Mouse (Mus musculus): ENCODE data around the gene Fam181a. TPM values are rescaled to one million over a fixed set of nuclear protein-coding genes. Genes with fewer than 3 reads are reported as not detected.

Fam181a gene
- polyA plus RNA-seq, 1 experiment, result 0.47 TPM

DNA sequence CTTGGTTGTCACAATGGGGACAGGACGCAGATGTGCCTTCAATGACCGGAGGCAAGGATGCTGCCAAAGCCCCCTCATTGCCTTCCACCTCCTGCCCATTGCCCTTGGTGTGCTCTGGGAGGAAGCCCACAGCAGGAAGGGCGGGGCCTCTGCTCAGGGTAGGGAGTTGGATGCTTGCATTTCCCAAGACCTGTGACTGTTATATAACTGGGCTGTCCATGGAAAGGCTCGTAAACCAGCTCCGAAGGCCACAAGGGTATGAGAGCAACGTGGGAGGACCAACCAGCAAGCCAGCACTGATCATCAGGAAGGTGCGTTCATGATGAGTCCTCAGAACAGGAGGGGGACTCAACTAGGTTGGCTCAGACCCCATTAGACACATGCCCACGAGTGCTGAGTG lies 50.0 kb downstream of the Fam181a start:
- TF ChIP-seq POLR2A (IDR thresholded peaks at IDR 0.05; ENCODE audit: borderline replicate concordance, extremely low read depth, low read depth, low read length) (no peak), CTCF (IDR thresholded peaks at IDR 0.05; ENCODE audit: insufficient read depth, low read length) (no peak)
- Histone ChIP-seq H3K4me1 (ENCODE audit: control insufficient read depth, insufficient read depth, low read length) (no peaks in the 10 kb centered on the region), H3K4me3 (replicated peaks; ENCODE audit: extremely low read depth, low read depth, low read length) (no peak overlapping the region)
- WGBS, result 74% methylated on average over 8 of the region's 8 CpGs
- no peak for DNase-seq

DNA sequence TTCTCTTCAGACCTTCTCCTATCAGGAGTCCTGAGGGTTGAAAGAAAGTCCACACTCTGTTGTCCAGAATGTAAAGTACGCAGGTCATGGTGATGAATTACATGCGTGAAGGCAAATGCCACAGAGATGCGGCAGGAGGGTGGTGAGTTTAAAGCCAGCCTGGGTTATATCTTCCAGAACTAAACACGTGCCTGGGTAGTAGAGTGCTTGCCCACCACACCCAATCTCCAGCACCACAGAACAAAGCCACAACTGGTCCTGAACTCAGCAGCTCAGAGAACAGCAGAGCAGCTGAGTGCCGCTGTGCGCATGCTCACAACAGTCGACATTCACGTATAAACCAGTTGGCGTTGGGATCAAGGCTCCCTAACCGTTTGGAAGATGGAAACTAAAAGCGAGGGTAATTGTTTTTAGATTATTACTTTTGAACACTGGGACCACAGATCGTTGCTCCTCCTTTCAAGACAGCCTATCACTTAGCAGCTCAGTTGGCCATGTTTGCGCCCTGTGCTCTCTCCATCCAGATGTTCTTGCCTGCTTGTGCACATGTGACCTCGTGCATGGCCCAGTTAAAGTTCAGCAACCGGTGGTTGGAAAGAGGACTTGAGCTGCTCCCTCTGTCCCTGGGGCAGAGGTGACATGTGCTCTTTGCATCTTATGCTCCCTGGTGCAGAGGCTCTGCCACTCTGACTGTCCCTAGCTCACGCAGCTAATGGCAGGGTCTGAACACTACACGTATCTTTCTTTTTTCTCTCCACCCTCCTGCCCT lies 50.9 kb downstream of the Fam181a start:
- TF ChIP-seq POLR2A (IDR thresholded peaks at IDR 0.05; ENCODE audit: borderline replicate concordance, extremely low read depth, low read depth, low read length) (no peak), CTCF (IDR thresholded peaks at IDR 0.05; ENCODE audit: insufficient read depth, low read length) (no peak)
- no peak for DNase-seq
- WGBS, result 85% methylated on average over 17 of the region's 17 CpGs
- no peak overlapping the region for H3K4me3 ChIP-seq (replicated peaks; ENCODE audit: extremely low read depth, low read depth, low read length)
- no peaks in the 10 kb centered on the region for H3K4me1 ChIP-seq (ENCODE audit: control insufficient read depth, insufficient read depth, low read length)

DNA sequence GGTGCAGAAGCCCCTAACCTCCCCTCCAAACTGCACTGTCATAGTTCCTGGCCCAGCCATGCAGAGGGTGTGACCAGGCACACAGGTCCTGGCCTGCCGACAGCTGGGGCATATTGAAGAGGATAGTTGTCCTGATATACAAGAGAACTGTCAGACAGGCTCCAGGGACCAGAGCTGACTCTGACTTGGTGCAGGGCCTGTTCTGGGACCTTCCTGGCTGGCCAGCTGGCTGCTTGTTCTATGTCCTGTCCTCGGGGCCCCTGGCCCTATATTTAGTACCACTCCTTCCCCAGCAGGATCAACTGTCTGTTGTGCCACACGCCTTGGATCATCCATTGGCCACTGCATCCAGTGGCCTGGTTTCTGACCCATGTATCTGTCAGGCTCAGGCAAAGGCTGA lies 51.6 kb downstream of the Fam181a start:
- TF ChIP-seq CTCF (IDR thresholded peaks at IDR 0.05; ENCODE audit: insufficient read depth, low read length), result no peak
- DNase-seq, result no peak
- H3K4me3 ChIP-seq (replicated peaks; ENCODE audit: extremely low read depth, low read depth, low read length), result no peak overlapping the region
- WGBS, result 63% methylated on average over 3 of the region's 3 CpGs
- no peaks in the 10 kb centered on the region for H3K4me1 ChIP-seq (ENCODE audit: control insufficient read depth, insufficient read depth, low read length)

Other genes with a start within 250 kb of the Fam181a start
- gene Prima1, start 68.8 kb upstream of the Fam181a start, polyA plus RNA-seq (2012; rRNA removed), result 0.70 and 1.0 TPM in 2 replicates
- 24.4 and 35.1 TPM in 2 replicates for gene Asb2, start 45.0 kb downstream of the Fam181a start, polyA plus RNA-seq (2012; rRNA removed)
- 5.0 and 10.4 TPM in 2 replicates for gene Otub2, start 77.7 kb downstream of the Fam181a start, polyA plus RNA-seq (2012; rRNA removed)
- gene 9330161L09Rik, start 96.8 kb downstream of the Fam181a start, polyA plus RNA-seq (2012; rRNA removed), result 0.96 and 1.2 TPM in 2 replicates
- gene Ddx24, start 114.9 kb downstream of the Fam181a start, polyA plus RNA-seq (2012; rRNA removed), result 33.4 and 35.6 TPM in 2 replicates
- 339 and 380 TPM in 2 replicates for gene Ifi27, start 123.2 kb downstream of the Fam181a start, polyA plus RNA-seq (2012; rRNA removed)
- 319 and 789 TPM in 2 replicates for gene Ifi27l2a, start 132.7 kb downstream of the Fam181a start, polyA plus RNA-seq (2012; rRNA removed)
- gene Ifi27l2b, start 146.2 kb downstream of the Fam181a start, polyA plus RNA-seq (2012; rRNA removed), result 0.11 and 0.34 TPM in 2 replicates
- gene Ppp4r4, start 221.3 kb downstream of the Fam181a start, polyA plus RNA-seq (2012; rRNA removed), result 3.1 and 4.3 TPM in 2 replicates

Measured in lung, adult 2 months (tissue).